Mouse (Mus musculus): ENCODE results near the gene Zfp629. TPM values are rescaled to one million over a fixed set of nuclear protein-coding genes. Genes with fewer than 3 reads are reported as not detected.

The Zfp629 gene
- polyA plus RNA-seq, 1 experiment from 2014 or later = 1.2 TPM

- under 1% methylated on average over 17 of the region's 17 CpGs for WGBS (ENCODE audit: insufficient replicate concordance)
- H3K4me3 ChIP-seq (replicated peaks) = peak within 1 kb of the TSS; percentile 86
- peaks cover 28% of the 10 kb centered on the region for H3K4me1 ChIP-seq (replicated peaks)
- no peaks in the 10 kb centered on the region for H3K9me3 ChIP-seq (replicated peaks)
- H3K4me2 ChIP-seq = peak within 1 kb of the TSS; percentile 92
- H3K9ac ChIP-seq = peak within 1 kb of the TSS; percentile 88
- no peaks in the 10 kb centered on the region for H3K27me3 ChIP-seq
- ATAC-seq (ENCODE audit: insufficient read depth) = peak; percentile 99
- peaks cover 19% of the 10 kb centered on the region for H3K36me3 ChIP-seq (replicated peaks)
- H3K27ac ChIP-seq (replicated peaks) = peak within 1 kb of the TSS; percentile 76
These were observed 42.6 kb downstream of the Zfp629 start, which contains the start of gene Phkg2 for GRCm38 (mm10) chr7:127572895-127573471. Phkg2 (plus strand) TSS chr7:127573340.

GRCm38 (mm10) chr7:127564381-127565150, 51.0 kb downstream of the Zfp629 start:
- peaks cover 74% of the 10 kb centered on the region for H3K36me3 ChIP-seq (replicated peaks)
- H3K27ac ChIP-seq (replicated peaks) = no peak overlapping the region
- H3K4me3 ChIP-seq (replicated peaks) = no peak overlapping the region
- no peak overlapping the region for H3K9ac ChIP-seq
- no peak overlapping the region for H3K4me2 ChIP-seq
- WGBS (ENCODE audit: insufficient replicate concordance) = 84% methylated on average over 6 of the region's 6 CpGs
- no peaks in the 10 kb centered on the region for H3K9me3 ChIP-seq (replicated peaks)
- ATAC-seq (ENCODE audit: insufficient read depth) = no peak
- H3K4me1 ChIP-seq (replicated peaks) = no peaks in the 10 kb centered on the region
- H3K27me3 ChIP-seq = no peaks in the 10 kb centered on the region

GRCm38 (mm10) chr7:127561340-127561858, 54.2 kb downstream of the Zfp629 start, which contains the start of gene Tmem265:
Tmem265 (plus strand) TSS chr7:127561390.
- Histone ChIP-seq H3K27me3 (no peaks in the 10 kb centered on the region), H3K4me3 (replicated peaks) (no peak within 1 kb of the TSS), H3K9ac (no peak within 1 kb of the TSS), H3K27ac (replicated peaks) (no peak within 1 kb of the TSS), H3K4me1 (replicated peaks) (no peaks in the 10 kb centered on the region), H3K36me3 (replicated peaks) (peaks cover 83% of the 10 kb centered on the region), H3K9me3 (replicated peaks) (no peaks in the 10 kb centered on the region), H3K4me2 (no peak within 1 kb of the TSS)
- ATAC-seq (ENCODE audit: insufficient read depth) = no peak
- 85% methylated on average over 5 of the region's 5 CpGs for WGBS (ENCODE audit: insufficient replicate concordance)

GRCm38 (mm10) chr7:127560580-127560979, 55.0 kb downstream of the Zfp629 start:
- WGBS (ENCODE audit: insufficient replicate concordance) = 91% methylated on average over 11 of the region's 11 CpGs
- no peak for ATAC-seq (ENCODE audit: insufficient read depth)
- Histone ChIP-seq H3K4me2 (no peak overlapping the region), H3K9ac (no peak overlapping the region), H3K4me3 (replicated peaks) (no peak overlapping the region), H3K27me3 (no peaks in the 10 kb centered on the region), H3K36me3 (replicated peaks) (peaks cover 84% of the 10 kb centered on the region), H3K9me3 (replicated peaks) (no peaks in the 10 kb centered on the region), H3K4me1 (replicated peaks) (no peaks in the 10 kb centered on the region), H3K27ac (replicated peaks) (no peak overlapping the region)

Other genes with a start within 250 kb of the Zfp629 start
- 1.8 and 2.3 TPM in 2 replicates for gene Zfp747, start 239.7 kb downstream of the Zfp629 start, polyA plus RNA-seq (2015; fragmentation: Nextera tagmentation; extraction: Ambion mirVana)
- 1.2 and 1.5 TPM in 2 replicates for gene 9130019O22Rik, start 228.6 kb downstream of the Zfp629 start, polyA plus RNA-seq (2015; fragmentation: Nextera tagmentation; extraction: Ambion mirVana)
- 1.3 and 1.5 TPM in 2 replicates for gene E430018J23Rik, start 222.2 kb downstream of the Zfp629 start, polyA plus RNA-seq (2015; fragmentation: Nextera tagmentation; extraction: Ambion mirVana)
- 1.3 and 1.7 TPM in 2 replicates for gene Zfp764, start 209.0 kb downstream of the Zfp629 start, polyA plus RNA-seq (2015; fragmentation: Nextera tagmentation; extraction: Ambion mirVana)
- 7.3 and 9.1 TPM in 2 replicates for gene Zfp688, start 193.7 kb downstream of the Zfp629 start, polyA plus RNA-seq (2015; fragmentation: Nextera tagmentation; extraction: Ambion mirVana)
- gene Zfp689, start 166.6 kb downstream of the Zfp629 start, polyA plus RNA-seq (2015; fragmentation: Nextera tagmentation; extraction: Ambion mirVana) = 2.1 TPM in 2 replicates
- 19.8 and 22.4 TPM in 2 replicates for gene Prr14, start 156.2 kb downstream of the Zfp629 start, polyA plus RNA-seq (2015; fragmentation: Nextera tagmentation; extraction: Ambion mirVana)
- gene Fbrs, start 136.6 kb downstream of the Zfp629 start, polyA plus RNA-seq (2015; fragmentation: Nextera tagmentation; extraction: Ambion mirVana) = 5.5 and 5.6 TPM in 2 replicates
- gene Srcap, start 103.8 kb downstream of the Zfp629 start, polyA plus RNA-seq (2015; fragmentation: Nextera tagmentation; extraction: Ambion mirVana) = 15.0 and 18.9 TPM in 2 replicates
- 5.2 and 5.5 TPM in 2 replicates for gene Gm42715, start 96.2 kb downstream of the Zfp629 start, polyA plus RNA-seq (2015; fragmentation: Nextera tagmentation; extraction: Ambion mirVana)
- gene Tmem265, start 54.4 kb downstream of the Zfp629 start, polyA plus RNA-seq (2015; fragmentation: Nextera tagmentation; extraction: Ambion mirVana) = 2.6 and 2.7 TPM in 2 replicates
- gene Phkg2, start 42.5 kb downstream of the Zfp629 start, polyA plus RNA-seq (2015; fragmentation: Nextera tagmentation; extraction: Ambion mirVana) = 20.0 and 24.6 TPM in 2 replicates
- 6.4 and 8.3 TPM in 2 replicates for gene Ccdc189, start 27.2 kb downstream of the Zfp629 start, polyA plus RNA-seq (2015; fragmentation: Nextera tagmentation; extraction: Ambion mirVana)
- 18.3 and 19.5 TPM in 2 replicates for gene Rnf40, start 27.0 kb downstream of the Zfp629 start, polyA plus RNA-seq (2015; fragmentation: Nextera tagmentation; extraction: Ambion mirVana)
- gene Bcl7c, start 93.1 kb upstream of the Zfp629 start, polyA plus RNA-seq (2015; fragmentation: Nextera tagmentation; extraction: Ambion mirVana) = 22.9 and 23.7 TPM in 2 replicates
- gene Ctf1, start 96.9 kb upstream of the Zfp629 start, polyA plus RNA-seq (2015; fragmentation: Nextera tagmentation; extraction: Ambion mirVana) = 2.7 and 2.8 TPM in 2 replicates
- 0.06 and 0.10 TPM in 2 replicates for gene Ctf2, start 116.4 kb upstream of the Zfp629 start, polyA plus RNA-seq (2015; fragmentation: Nextera tagmentation; extraction: Ambion mirVana)
- gene Fbxl19, start 128.7 kb upstream of the Zfp629 start, polyA plus RNA-seq (2015; fragmentation: Nextera tagmentation; extraction: Ambion mirVana) = 2.8 and 2.9 TPM in 2 replicates
- 11.0 and 13.1 TPM in 2 replicates for gene Orai3, start 154.0 kb upstream of the Zfp629 start, polyA plus RNA-seq (2015; fragmentation: Nextera tagmentation; extraction: Ambion mirVana)
- 9.2 and 9.3 TPM in 2 replicates for gene Setd1a, start 160.9 kb upstream of the Zfp629 start, polyA plus RNA-seq (2015; fragmentation: Nextera tagmentation; extraction: Ambion mirVana)
- gene Gm49388, start 169.8 kb upstream of the Zfp629 start, polyA plus RNA-seq (2015; fragmentation: Nextera tagmentation; extraction: Ambion mirVana) = not detected in 2 replicates
- 55.9 and 75.3 TPM in 2 replicates for gene Hsd3b7, start 184.8 kb upstream of the Zfp629 start, polyA plus RNA-seq (2015; fragmentation: Nextera tagmentation; extraction: Ambion mirVana)
- 14.6 and 14.9 TPM in 2 replicates for gene Stx4a, start 208.5 kb upstream of the Zfp629 start, polyA plus RNA-seq (2015; fragmentation: Nextera tagmentation; extraction: Ambion mirVana)
- gene Stx1b, start 208.8 kb upstream of the Zfp629 start, polyA plus RNA-seq (2015; fragmentation: Nextera tagmentation; extraction: Ambion mirVana) = 0.43 and 0.44 TPM in 2 replicates